8 mouse cellular contexts compared by ENCODE assay signal in genomic region chr4:136146712-136147154, GRCm38 (mm10). TPM values are rescaled to one million over a fixed set of nuclear protein-coding genes. Genes with fewer than 3 reads are reported as not detected.
DNase-seq lines count a peak whose midpoint lies in the region; ATAC-seq and TF ChIP-seq lines count a peak whose summit lies in the region.

No protein-coding gene starts in this region.

- no peaks in the 10 kb centered on the region; the same call in 1 of the 2 replicates for H3K36me3 ChIP-seq in ES-E14 (ENCODE audit: control insufficient read depth, insufficient read depth, low read length, poor library complexity, severe bottlenecking)
- peaks cover 7% of the 10 kb centered on the region for H3K36me3 ChIP-seq in heart, embryonic 14.5 days (ENCODE audit: control insufficient read depth, insufficient read depth, low read length)
- H3K36me3 ChIP-seq in stomach, embryonic 15.5 days: no peaks in the 10 kb centered on the region

- peaks cover 3 to 9% of the 10 kb centered on the region in 2 experiments; a peak in 3 of 4 replicates for H3K4me1 ChIP-seq in ES-E14 (ENCODE audit: control insufficient read depth in 2 of 2, insufficient read depth in 2 of 2, low read length in 2 of 2, poor library complexity in 1 of 2)
- H3K4me1 ChIP-seq in heart, embryonic 14.5 days (ENCODE audit: control insufficient read depth in 2 of 2, insufficient read depth in 2 of 2, low read length in 2 of 2): peaks cover 29 to 35% of the 10 kb centered on the region in 2 experiments
- H3K4me1 ChIP-seq in stomach, embryonic 15.5 days: peaks cover 38% of the 10 kb centered on the region

- ATAC-seq in heart, embryonic 14.5 days (ENCODE audit: insufficient number of reproducible peaks, insufficient read depth, low FRiP score, low read depth): no peak
- no peak for ATAC-seq in stomach, embryonic 15.5 days (ENCODE audit: insufficient read depth, low FRiP score, low read depth)

- peak overlapping the region; percentile 86 for H3K4me2 ChIP-seq in heart, embryonic 14.5 days (ENCODE audit: low read length)
- peak overlapping the region; percentile 71 for H3K4me2 ChIP-seq in stomach, embryonic 15.5 days

- no peak overlapping the region; the same call in 1 of the 2 replicates for H3K9ac ChIP-seq in ES-E14 (ENCODE audit: insufficient read depth, low read depth, low read length, poor library complexity, severe bottlenecking)
- peak overlapping the region; percentile 95 for H3K9ac ChIP-seq in heart, embryonic 14.5 days (ENCODE audit: low read length)
- H3K9ac ChIP-seq in stomach, embryonic 15.5 days: no peak overlapping the region; the same call in 1 of the 2 replicates

- H3K27ac ChIP-seq in ES-E14 (ENCODE audit: insufficient read depth, low read depth, low read length, poor library complexity, severe bottlenecking): no peak overlapping the region
- H3K27ac ChIP-seq in heart, embryonic 14.5 days (replicated peaks in 1 of 2; ENCODE audit: control insufficient read depth in 1 of 2, insufficient read depth in 1 of 2, low read depth in 2 of 2, low read length in 2 of 2): peak overlapping the region; percentile 94 to 97
- H3K27ac ChIP-seq in stomach, embryonic 15.5 days: peak overlapping the region; percentile 94

- DNase-seq in 3134 (ENCODE audit: extremely low read depth, insufficient read length, low spot score): peak; percentile 38
- peak; percentile 87 for DNase-seq in ES-E14 (ENCODE audit: low read depth, low spot score)
- peak; percentile 34 to 43 for DNase-seq in kidney, postnatal 4 days
- DNase-seq in ovary, adult 18-20 months (ENCODE audit: low spot score): no peak
- DNase-seq in right cerebral cortex, postnatal 25 days: no peak
- DNase-seq in left cerebral cortex, postnatal 36 days (ENCODE audit: low spot score in 2 of 2): no peak

- no peak overlapping the region for H3K4me3 ChIP-seq in ES-E14 (ENCODE audit: insufficient read depth in 1 of 2, low read depth in 1 of 2, low read length in 2 of 2, poor library complexity in 1 of 2, severe bottlenecking in 1 of 2)
- H3K4me3 ChIP-seq in heart, embryonic 14.5 days (ENCODE audit: control insufficient read depth in 1 of 2, insufficient read depth in 1 of 2, low read depth in 1 of 2, low read length in 2 of 2): peak overlapping the region in 1 of 2 experiments; percentile 75; a peak in 1 of 4 replicates
- H3K4me3 ChIP-seq in stomach, embryonic 15.5 days (replicated peaks): peak overlapping the region; percentile 70

- WGBS in heart, embryonic 14.5 days: 31% methylated on average over 6 of the region's 6 CpGs
- 18% methylated on average over 6 of the region's 6 CpGs for WGBS in stomach, embryonic 15.5 days

- no peaks in the 10 kb centered on the region for H3K9me3 ChIP-seq in ES-E14 (ENCODE audit: control insufficient read depth, insufficient read depth, low read depth, low read length)
- no peaks in the 10 kb centered on the region for H3K9me3 ChIP-seq in heart, embryonic 14.5 days (ENCODE audit: control insufficient read depth, low read length)
- H3K9me3 ChIP-seq in stomach, embryonic 15.5 days: no peaks in the 10 kb centered on the region

- in situ Hi-C loops in ES-E14 (cut with MboI; ENCODE audit: low sequenced_read_pairs in 2 of 2, unreplicated experiment in 2 of 2): no loop called here

- intact Hi-C loops in left cerebral cortex, postnatal 36 days (cut with DNase I): no loop called here

- peaks cover 13% of the 10 kb centered on the region for H3K27me3 ChIP-seq in heart, embryonic 14.5 days (ENCODE audit: control insufficient read depth, insufficient read depth, low read length)
- no peaks in the 10 kb centered on the region for H3K27me3 ChIP-seq in stomach, embryonic 15.5 days (replicated peaks)

TF ChIP-seq in ES-E14, 5 proteins besides CTCF, POLR2A, EP300 and RAD21:
- peak; percentile 65 for TF ChIP-seq MAFK (IDR thresholded peaks at IDR 0.05; ENCODE audit: insufficient read depth, low read depth, low read length)
- TF ChIP-seq HCFC1 (IDR thresholded peaks at IDR 0.05; ENCODE audit: borderline replicate concordance, insufficient read depth, low read length): no peak
- no peak for TF ChIP-seq ZC3H11A (IDR thresholded peaks at IDR 0.05; ENCODE audit: borderline replicate concordance, low read depth, low read length)
- no peak for TF ChIP-seq ZNF384 (IDR thresholded peaks at IDR 0.05; ENCODE audit: low read depth, low read length)
- TF ChIP-seq CHD2 (IDR thresholded peaks at IDR 0.05; ENCODE audit: low read depth, low read length): peak; percentile 76; the same call in 1 of the 2 replicates

RNA-seq across cellular contexts. Expression of gene Id3, which starts 3.4 kb away (rescaled TPM):
- total RNA-seq in ES-E14 (2012; rRNA removed): 78.8 and 126 TPM in 2 replicates
- 247 and 296 TPM in 2 replicates for polyA plus RNA-seq in heart, embryonic 14.5 days (2014; fragmentation: Nextera tagmentation; extraction: Ambion mirVana)
- polyA plus RNA-seq in stomach, embryonic 15.5 days (2015; fragmentation: Nextera tagmentation; extraction: Ambion mirVana): 274 and 292 TPM in 2 replicates
- 10 to 100 TPM; 35.3 to 40.7 TPM for total RNA-seq in left cerebral cortex, postnatal 36 days (2021)

RNA-seq across cellular contexts. Expression of gene E2f2, which starts 25.5 kb away (rescaled TPM):
- 7.5 and 9.8 TPM in 2 replicates for total RNA-seq in ES-E14 (2012; rRNA removed)
- polyA plus RNA-seq in heart, embryonic 14.5 days (2014; fragmentation: Nextera tagmentation; extraction: Ambion mirVana): 2.5 and 3.1 TPM in 2 replicates
- polyA plus RNA-seq in stomach, embryonic 15.5 days (2015; fragmentation: Nextera tagmentation; extraction: Ambion mirVana): 8.6 and 11.4 TPM in 2 replicates
- total RNA-seq in left cerebral cortex, postnatal 36 days (2021): under 1 TPM; 0.61 to 0.72 TPM

RNA-seq across cellular contexts. Expression of gene Asap3, which starts 59.4 kb away (rescaled TPM):
- 4.7 and 8.1 TPM in 2 replicates for total RNA-seq in ES-E14 (2012; rRNA removed)
- polyA plus RNA-seq in heart, embryonic 14.5 days (2014; fragmentation: Nextera tagmentation; extraction: Ambion mirVana): 1.3 and 1.5 TPM in 2 replicates
- polyA plus RNA-seq in stomach, embryonic 15.5 days (2015; fragmentation: Nextera tagmentation; extraction: Ambion mirVana): 6.4 and 7.8 TPM in 2 replicates
- 1 to 10 TPM; 2.2 to 2.5 TPM for total RNA-seq in left cerebral cortex, postnatal 36 days (2021)

Comparison
In these comparisons a context has a peak if more than half of its experiments do, and no peak if none do; other contexts are left out.
1. DNase-seq: peak in 3134 (single experiment), ES-E14 (single experiment) and kidney, postnatal 4 days (2 of 2); none in ovary, adult 18-20 months (single experiment), right cerebral cortex, postnatal 25 days (single experiment) and left cerebral cortex, postnatal 36 days (0 of 2).